In genomic region chr7:70788902-70789796, GRCm38 (mm10) we compare ENCODE assay signal across 10 mouse cellular contexts.
DNase-seq lines count a peak whose midpoint lies in the region; ATAC-seq lines count a peak whose summit lies in the region.
"Had no signal": no experiment of that assay in that cellular context is flagged by ENCODE, and none has a peak within 500 bp of the region (broad histone marks: within the 10 kb centered on the region; RNA-seq: fewer than 3 reads in every experiment).

No protein-coding gene starts in this region.

- H3K27ac ChIP-seq in kidney, embryonic 16.5 days (ENCODE audit: low read length): peak overlapping the region; percentile 68
- H3K27ac ChIP-seq in embryonic facial prominence, embryonic 10.5 days (replicated peaks): peak overlapping the region; percentile 21
- no peak overlapping the region for H3K27ac ChIP-seq in hindbrain, embryonic 16.5 days (ENCODE audit: low read depth, low read length)
- no peak overlapping the region for H3K27ac ChIP-seq in neural tube, embryonic 13.5 days (replicated peaks)

- H3K36me3 ChIP-seq in kidney, embryonic 16.5 days (ENCODE audit: insufficient read depth, low read length): no peaks in the 10 kb centered on the region
- no peaks in the 10 kb centered on the region for H3K36me3 ChIP-seq in embryonic facial prominence, embryonic 10.5 days (replicated peaks)
- no peaks in the 10 kb centered on the region for H3K36me3 ChIP-seq in hindbrain, embryonic 16.5 days (ENCODE audit: control insufficient read depth, insufficient read depth, low read length)
- H3K36me3 ChIP-seq in neural tube, embryonic 13.5 days: no peaks in the 10 kb centered on the region

- no peaks in the 10 kb centered on the region for H3K9me3 ChIP-seq in kidney, embryonic 16.5 days (ENCODE audit: low read length)
- H3K9me3 ChIP-seq in embryonic facial prominence, embryonic 10.5 days: no peaks in the 10 kb centered on the region
- no peaks in the 10 kb centered on the region for H3K9me3 ChIP-seq in hindbrain, embryonic 16.5 days (ENCODE audit: control insufficient read depth, low read length)
- no peaks in the 10 kb centered on the region for H3K9me3 ChIP-seq in neural tube, embryonic 13.5 days

- no peaks in the 10 kb centered on the region for H3K27me3 ChIP-seq in kidney, embryonic 16.5 days (ENCODE audit: insufficient read depth, low read length)
- peaks cover 67% of the 10 kb centered on the region for H3K27me3 ChIP-seq in embryonic facial prominence, embryonic 10.5 days (replicated peaks; ENCODE audit: low read depth, poor library complexity, severe bottlenecking)
- 0 out of 2 replicates have a peak, but pooled peaks cover 3% of the 10 kb centered on the region for H3K27me3 ChIP-seq in hindbrain, embryonic 16.5 days (replicated peaks; ENCODE audit: control insufficient read depth, insufficient read depth, low read length)
- peaks cover 32% of the 10 kb centered on the region for H3K27me3 ChIP-seq in neural tube, embryonic 13.5 days

- DNase-seq in kidney, adult 18-20 months: no peak
- peak; percentile 68 for DNase-seq in embryonic facial prominence, embryonic 10.5 days (ENCODE audit: low spot score)
- no peak for DNase-seq in T-cell, adult 2 months (ENCODE audit: low spot score)
- DNase-seq in thymus, adult 18-20 months: no peak
- DNase-seq in adrenal gland, postnatal 10 days: no peak
- DNase-seq: right cerebral cortex, postnatal 4 days had no signal

- no peak overlapping the region for H3K4me3 ChIP-seq in kidney, embryonic 16.5 days (ENCODE audit: low read length)
- peak overlapping the region; percentile 38 for H3K4me3 ChIP-seq in embryonic facial prominence, embryonic 10.5 days
- H3K4me3 ChIP-seq in hindbrain, embryonic 16.5 days (ENCODE audit: low read length): peak overlapping the region; percentile 20; the same call in 1 of the 2 replicates
- H3K4me3 ChIP-seq in neural tube, embryonic 13.5 days: no peak overlapping the region
- H3K4me3 ChIP-seq: erythroblast, embryonic 14.5 days had no signal

- ATAC-seq in kidney, embryonic 16.5 days (ENCODE audit: low FRiP score, low TSS enrichment): peak; percentile 77; the same call in 1 of the 2 replicates
- ATAC-seq in hindbrain, embryonic 16.5 days: no peak
- no peak; the same call in 1 of the 2 replicates for ATAC-seq in neural tube, embryonic 13.5 days (ENCODE audit: low read depth)

- H3K9ac ChIP-seq in kidney, embryonic 16.5 days (replicated peaks; ENCODE audit: low read length): peak overlapping the region; percentile 22; the same call in 1 of the 2 replicates
- no peak overlapping the region; the same call in 1 of the 2 replicates for H3K9ac ChIP-seq in hindbrain, embryonic 16.5 days (ENCODE audit: low read depth, low read length)
- H3K9ac ChIP-seq in neural tube, embryonic 13.5 days: no peak overlapping the region

- H3K4me1 ChIP-seq in kidney, embryonic 16.5 days (ENCODE audit: insufficient read depth, low read length): peaks cover 22% of the 10 kb centered on the region
- H3K4me1 ChIP-seq in embryonic facial prominence, embryonic 10.5 days: peaks cover 31% of the 10 kb centered on the region
- peaks cover 9% of the 10 kb centered on the region for H3K4me1 ChIP-seq in hindbrain, embryonic 16.5 days (ENCODE audit: control insufficient read depth, insufficient read depth, low read depth, low read length)
- H3K4me1 ChIP-seq in neural tube, embryonic 13.5 days (replicated peaks): peaks cover 20% of the 10 kb centered on the region

- WGBS in kidney, embryonic 16.5 days: 12% methylated on average over 21 of the region's 21 CpGs
- 6% methylated on average over 21 of the region's 21 CpGs for WGBS in embryonic facial prominence, embryonic 10.5 days
- WGBS in hindbrain, embryonic 16.5 days: 5% methylated on average over 21 of the region's 21 CpGs
- WGBS in neural tube, embryonic 13.5 days: 2% methylated on average over 21 of the region's 21 CpGs

- peak overlapping the region; percentile 35 for H3K4me2 ChIP-seq in kidney, embryonic 16.5 days (replicated peaks; ENCODE audit: low read depth, low read length)
- H3K4me2 ChIP-seq in hindbrain, embryonic 16.5 days (ENCODE audit: low read length): peak overlapping the region; percentile 47
- peak overlapping the region; percentile 45 for H3K4me2 ChIP-seq in neural tube, embryonic 13.5 days

Comparison
In these comparisons a context has a peak if more than half of its experiments do, and no peak if none do; other contexts are left out.
1. H3K27ac ChIP-seq: peak in kidney, embryonic 16.5 days (single experiment) and embryonic facial prominence, embryonic 10.5 days (single experiment); none in hindbrain, embryonic 16.5 days (single experiment) and neural tube, embryonic 13.5 days (single experiment).
2. H3K4me3 ChIP-seq: peak in embryonic facial prominence, embryonic 10.5 days (single experiment) and hindbrain, embryonic 16.5 days (single experiment); none in kidney, embryonic 16.5 days (single experiment) and neural tube, embryonic 13.5 days (single experiment).
3. Peak in every context shown above with its lines, with median percentiles within 50 percentile points of each other: H3K4me2 ChIP-seq.